ENCODE assay signal across 11 mouse cellular contexts in genomic region chr1:183154296-183155204, GRCm38 (mm10).
DNase-seq lines count a peak whose midpoint lies in the region; ATAC-seq and TF ChIP-seq lines count a peak whose summit lies in the region.
"Had no signal": no experiment of that assay in that cellular context is flagged by ENCODE, and none has a peak within 500 bp of the region (broad histone marks: within the 10 kb centered on the region; RNA-seq: fewer than 3 reads in every experiment).

No protein-coding gene starts in this region.

- intact Hi-C loops in gastrocnemius, adult 2 months (cut with DNase I) = no loop called here

- WGBS in lung, embryonic 16.5 days = 42% methylated on average over 7 of the region's 7 CpGs
- WGBS in limb, embryonic 15.5 days = 53% methylated on average over 7 of the region's 7 CpGs

- no peaks in the 10 kb centered on the region for H3K36me3 ChIP-seq in lung, embryonic 16.5 days (ENCODE audit: control insufficient read depth, insufficient read depth, low read length)
- H3K36me3 ChIP-seq in limb, embryonic 15.5 days = 0 out of 2 replicates have a peak, but pooled peaks cover 10% of the 10 kb centered on the region
- H3K36me3 ChIP-seq: hindbrain, embryonic 15.5 days had no signal

- no peak overlapping the region for H3K9ac ChIP-seq in lung, embryonic 16.5 days (ENCODE audit: low read length)
- no peak overlapping the region for H3K9ac ChIP-seq in limb, embryonic 15.5 days
- H3K9ac ChIP-seq: hindbrain, embryonic 15.5 days had no signal

- H3K9me3 ChIP-seq in lung, embryonic 16.5 days (ENCODE audit: control insufficient read depth, low read length) = peaks cover 5% of the 10 kb centered on the region; the same call in 1 of the 2 replicates
- H3K9me3 ChIP-seq in limb, embryonic 15.5 days = no peaks in the 10 kb centered on the region
- H3K9me3 ChIP-seq: hindbrain, embryonic 15.5 days had no signal

- DNase-seq in gastrocnemius, adult 2 months = peak; percentile 26
- DNase-seq in gastrocnemius, adult 8-10 months (ENCODE audit: low spot score in 2 of 2) = no peak
- DNase-seq in lung, postnatal 4 days = no peak
- peak; percentile 54 for DNase-seq in induced T-regulatory cell, adult 2 months (ENCODE audit: low read depth)
- no peak for DNase-seq in urinary bladder, postnatal 14 days (ENCODE audit: low spot score)
- no peak for DNase-seq in thymus, postnatal 10 days (ENCODE audit: low spot score in 2 of 2)
- DNase-seq: cerebellum, postnatal 10 days had no signal

- H3K4me1 ChIP-seq in lung, embryonic 16.5 days (replicated peaks; ENCODE audit: control insufficient read depth, insufficient read depth, low read length) = peaks cover 11% of the 10 kb centered on the region
- peaks cover 36% of the 10 kb centered on the region for H3K4me1 ChIP-seq in limb, embryonic 15.5 days

- H3K4me3 ChIP-seq in gastrocnemius, adult 2 months = no peak overlapping the region
- no peak overlapping the region for H3K4me3 ChIP-seq in lung, embryonic 16.5 days (ENCODE audit: low read length)
- no peak overlapping the region for H3K4me3 ChIP-seq in limb, embryonic 15.5 days
- H3K4me3 ChIP-seq: hindbrain, embryonic 15.5 days had no signal

- peak overlapping the region; percentile 73 for H3K27ac ChIP-seq in gastrocnemius, adult 2 months
- H3K27ac ChIP-seq in lung, embryonic 16.5 days (ENCODE audit: low read length) = no peak overlapping the region
- H3K27ac ChIP-seq in limb, embryonic 15.5 days = peak overlapping the region; percentile 47; the same call in 1 of the 2 replicates
- H3K27ac ChIP-seq: hindbrain, embryonic 15.5 days had no signal

- no peaks in the 10 kb centered on the region for H3K27me3 ChIP-seq in lung, embryonic 16.5 days (ENCODE audit: control insufficient read depth, insufficient read depth, low read depth, low read length)
- no peaks in the 10 kb centered on the region for H3K27me3 ChIP-seq in limb, embryonic 15.5 days
- H3K27me3 ChIP-seq: hindbrain, embryonic 15.5 days had no signal

- no peak for TF ChIP-seq CTCF in gastrocnemius, adult 2 months (IDR thresholded peaks at IDR 0.05)

- peak; percentile 34; the same call in 1 of the 2 replicates for ATAC-seq in lung, embryonic 16.5 days (ENCODE audit: low read depth)
- ATAC-seq in limb, embryonic 15.5 days (ENCODE audit: insufficient number of reproducible peaks, low FRiP score, low TSS enrichment, low read depth) = no peak
- ATAC-seq: forebrain, embryonic 14.5 days had no signal

- no peak overlapping the region for H3K4me2 ChIP-seq in lung, embryonic 16.5 days (ENCODE audit: low read depth, low read length)
- no peak overlapping the region for H3K4me2 ChIP-seq in limb, embryonic 15.5 days
- H3K4me2 ChIP-seq: hindbrain, embryonic 15.5 days had no signal

Comparison
In these comparisons a context has a peak if more than half of its experiments do, and no peak if none do; other contexts are left out.
1. DNase-seq: peak in gastrocnemius, adult 2 months (single experiment) and induced T-regulatory cell, adult 2 months (single experiment); none in gastrocnemius, adult 8-10 months (0 of 2), lung, postnatal 4 days (0 of 2), urinary bladder, postnatal 14 days (single experiment) and thymus, postnatal 10 days (0 of 2).